Mouse (Mus musculus) stomach, postnatal 0 days (tissue): ENCODE data around the gene Spaar.

Experiments
- CTCF ChIP-seq: IDR thresholded peaks from 2 replicates; pipeline ENCODE4 v1.5.1; 2016; ENCODE audit warnings: antibody characterized with exemption, low read depth, mild to moderate bottlenecking, moderate library complexity
- EP300 ChIP-seq: optimal IDR thresholded peaks from 2 replicates; pipeline ENCODE3; 2016; ENCODE audit warnings: antibody characterized with exemption

GRCm38 (mm10) chr4:43768341-43768740 lies 38.5 kb downstream of the Spaar start:
- TF ChIP-seq EP300: no peak
- no peak for TF ChIP-seq CTCF
